7 mouse cellular contexts compared by ENCODE assay signal in genomic region chr2:21141520-21142203, GRCm38 (mm10).
DNase-seq lines count a peak whose midpoint lies in the region; ATAC-seq and TF ChIP-seq lines count a peak whose summit lies in the region.

No protein-coding gene starts in this region.

- DNase-seq in cerebellum, adult 11-12 months: peak; percentile 39
- peak; percentile 38 for DNase-seq in kidney, postnatal 14 days
- DNase-seq in liver, embryonic 13.5 days: no peak
- DNase-seq in thymus, postnatal 14 days: peak; percentile 14

- H3K4me3 ChIP-seq in forebrain, embryonic 12.5 days (replicated peaks): peak overlapping the region; percentile 54
- H3K4me3 ChIP-seq in heart, embryonic 14.5 days (ENCODE audit: control insufficient read depth in 1 of 2, insufficient read depth in 1 of 2, low read depth in 1 of 2, low read length in 2 of 2): peak overlapping the region; percentile 50 to 56
- peak overlapping the region; percentile 50 for H3K4me3 ChIP-seq in liver, embryonic 13.5 days (replicated peaks)
- no peak overlapping the region for H3K4me3 ChIP-seq in myocyte

- TF ChIP-seq POLR2A in myocyte (IDR thresholded peaks at IDR 0.05; ENCODE audit: insufficient read length, low read depth): no peak

- H3K4me2 ChIP-seq in forebrain, embryonic 12.5 days: peak overlapping the region; percentile 97
- peak overlapping the region; percentile 98 for H3K4me2 ChIP-seq in heart, embryonic 14.5 days (ENCODE audit: low read length)
- H3K4me2 ChIP-seq in liver, embryonic 13.5 days: peak overlapping the region; percentile 69
- peak overlapping the region; percentile 68 for H3K4me2 ChIP-seq in myocyte (ENCODE audit: low read depth)

- ATAC-seq in forebrain, embryonic 12.5 days (ENCODE audit: low FRiP score): peak; percentile 85
- ATAC-seq in heart, embryonic 14.5 days (ENCODE audit: insufficient number of reproducible peaks, insufficient read depth, low FRiP score, low read depth): peak; percentile 60
- ATAC-seq in liver, embryonic 13.5 days (ENCODE audit: low read depth): peak; percentile 39

- no peaks in the 10 kb centered on the region for H3K36me3 ChIP-seq in forebrain, embryonic 12.5 days (replicated peaks)
- no peaks in the 10 kb centered on the region for H3K36me3 ChIP-seq in heart, embryonic 14.5 days (ENCODE audit: control insufficient read depth, insufficient read depth, low read length)
- no peaks in the 10 kb centered on the region for H3K36me3 ChIP-seq in liver, embryonic 13.5 days
- no peaks in the 10 kb centered on the region for H3K36me3 ChIP-seq in myocyte (ENCODE audit: control insufficient read depth, insufficient read depth)

- under 1% methylated on average over 46 of the region's 46 CpGs for WGBS in forebrain, embryonic 12.5 days
- under 1% methylated on average over 40 of the region's 46 CpGs for WGBS in heart, embryonic 14.5 days
- WGBS in liver, embryonic 13.5 days (ENCODE audit: insufficient replicate concordance): under 1% methylated on average over 42 of the region's 46 CpGs

- peak overlapping the region; percentile 77 for H3K9ac ChIP-seq in forebrain, embryonic 12.5 days
- H3K9ac ChIP-seq in heart, embryonic 14.5 days (ENCODE audit: low read length): peak overlapping the region; percentile 71
- no peak overlapping the region for H3K9ac ChIP-seq in liver, embryonic 13.5 days

- 0 out of 2 replicates have a peak, but pooled peaks cover 8% of the 10 kb centered on the region for H3K9me3 ChIP-seq in forebrain, embryonic 12.5 days
- no peaks in the 10 kb centered on the region for H3K9me3 ChIP-seq in heart, embryonic 14.5 days (ENCODE audit: control insufficient read depth, low read length)
- H3K9me3 ChIP-seq in liver, embryonic 13.5 days (replicated peaks): no peaks in the 10 kb centered on the region

- H3K79me2 ChIP-seq in myocyte (ENCODE audit: control insufficient read depth, insufficient read depth): no peaks in the 10 kb centered on the region

- H3K27ac ChIP-seq in forebrain, embryonic 12.5 days: peak overlapping the region; percentile 91
- H3K27ac ChIP-seq in heart, embryonic 14.5 days (replicated peaks in 1 of 2; ENCODE audit: control insufficient read depth in 1 of 2, insufficient read depth in 1 of 2, low read depth in 2 of 2, low read length in 2 of 2): peak overlapping the region; percentile 3 to 58; a peak in 2 of 4 replicates
- H3K27ac ChIP-seq in liver, embryonic 13.5 days: no peak overlapping the region

- no peak overlapping the region for H3ac ChIP-seq in myocyte (ENCODE audit: control insufficient read depth, insufficient read length)

- H3K4me1 ChIP-seq in forebrain, embryonic 12.5 days: peaks cover 16% of the 10 kb centered on the region
- H3K4me1 ChIP-seq in heart, embryonic 14.5 days (ENCODE audit: control insufficient read depth in 2 of 2, insufficient read depth in 2 of 2, low read length in 2 of 2): peaks cover 0 to 7% of the 10 kb centered on the region in 2 experiments; a peak in 1 of 4 replicates
- 0 out of 2 replicates have a peak, but pooled peaks cover 3% of the 10 kb centered on the region for H3K4me1 ChIP-seq in liver, embryonic 13.5 days (replicated peaks)

- H3K27me3 ChIP-seq in forebrain, embryonic 12.5 days: no peaks in the 10 kb centered on the region
- H3K27me3 ChIP-seq in heart, embryonic 14.5 days (ENCODE audit: control insufficient read depth, insufficient read depth, low read length): no peaks in the 10 kb centered on the region
- H3K27me3 ChIP-seq in liver, embryonic 13.5 days: peaks cover 30% of the 10 kb centered on the region
- H3K27me3 ChIP-seq in myocyte (ENCODE audit: control insufficient read depth, insufficient read depth, insufficient read length): no peaks in the 10 kb centered on the region

TF ChIP-seq in myocyte, 11 proteins besides CTCF, POLR2A, EP300 and RAD21:
- TF ChIP-seq REST (IDR thresholded peaks at IDR 0.05; ENCODE audit: insufficient read depth, insufficient read length) (no peak), TCF3 (IDR thresholded peaks at IDR 0.05; ENCODE audit: insufficient read length, low read depth) (no peak), MYOD1 (IDR thresholded peaks at IDR 0.05; ENCODE audit: control insufficient read depth in 1 of 3, insufficient read length in 2 of 3, low read depth in 2 of 3) (no peak), POLR2AphosphoS2 (IDR thresholded peaks at IDR 0.05; ENCODE audit: insufficient read length, low read depth) (no peak), MYOG (IDR thresholded peaks at IDR 0.05; ENCODE audit: control insufficient read depth in 1 of 3, insufficient read depth in 1 of 3, insufficient read length in 2 of 3, low read depth in 2 of 3) (no peak), CEBPB (IDR thresholded peaks at IDR 0.05; ENCODE audit: insufficient read depth, poor library complexity, severe bottlenecking) (no peak), MAX (IDR thresholded peaks at IDR 0.05; ENCODE audit: low read depth) (no peak), TCF12 (IDR thresholded peaks at IDR 0.05; ENCODE audit: insufficient read depth, poor library complexity, severe bottlenecking) (no peak), USF1 (IDR thresholded peaks at IDR 0.05; ENCODE audit: low read depth) (no peak), E2F4 (IDR thresholded peaks at IDR 0.05; ENCODE audit: insufficient read depth) (no peak), SRF (IDR thresholded peaks at IDR 0.05; ENCODE audit: control insufficient read depth, insufficient read length, low read depth) (no peak)
